Mouse (Mus musculus) spleen, adult 2 months (tissue): ENCODE results near the gene Stk24. TPM values are rescaled to one million over a fixed set of nuclear protein-coding genes. Genes with fewer than 3 reads are reported as not detected.

Experiments used
- DNase-seq, 2 experiments: peaks; one replicate each; pipeline versions ENCODE4 v3.0.0 to v3.0.0-alpha.2; 2012 to 2021; ENCODE audit warnings: low spot score in 2 of 2, low read depth in 1 of 2
- H3K27ac ChIP-seq: fragments of 200-500 bp; 2 replicates; pipeline ENCODE4 v1.5.1; 2012; ENCODE audit warnings: low read length, inconsistent platforms; ENCODE audit not compliant: insufficient read depth
- H3K27me3 ChIP-seq: fragments of 200-500 bp; 2 replicates; pipeline ENCODE4 v1.6.1; 2012; ENCODE audit warnings: mild to moderate bottlenecking, moderate library complexity, low read length, inconsistent platforms; ENCODE audit not compliant: control insufficient read depth, insufficient read depth
- H3K36me3 ChIP-seq: fragments of 200-500 bp; 2 replicates; pipeline ENCODE4 v1.6.1; 2012; ENCODE audit warnings: mild to moderate bottlenecking, low read length, inconsistent platforms; ENCODE audit not compliant: control insufficient read depth, insufficient read depth
- H3K4me1 ChIP-seq: fragments of 200-500 bp; 2 replicates; pipeline ENCODE4 v1.6.1; 2011; ENCODE audit warnings: inconsistent platforms; ENCODE audit not compliant: control insufficient read depth, insufficient read depth, insufficient read length
- H3K4me3 ChIP-seq: fragments of 200-500 bp; 2 replicates; pipeline ENCODE4 v1.5.1; 2011; ENCODE audit warnings: mild to moderate bottlenecking, inconsistent platforms; ENCODE audit not compliant: insufficient read depth, insufficient read length; ENCODE audit errors: extremely low read depth
- CTCF ChIP-seq: fragments of 200-500 bp; IDR thresholded peaks from 2 replicates; pipeline ENCODE4 v1.5.1; 2011; ENCODE audit warnings: mild to moderate bottlenecking, inconsistent platforms; ENCODE audit not compliant: insufficient read depth, insufficient read length, insufficient replicate concordance; ENCODE audit errors: extremely low read depth
- POLR2A ChIP-seq: fragments of 200-500 bp; IDR thresholded peaks from 2 replicates; pipeline ENCODE4 v1.6.1; 2011; ENCODE audit warnings: low read depth, low read length, inconsistent platforms
- WGBS: fragments of 180-500 bp; shearing (Covaris S2); methylation state at CpG from one replicate; pipeline ENCODE4 v1.1.7; 2018; 5-methylcytosine and 5-hydroxymethylcytosine counted together
- polyA plus RNA-seq: library from polyadenylated mRNA; depleted of rRNA; stranded (reverse); fragments of >200 nt; gene quantifications from 2 replicates; pipeline ENCODE4 v1.2.3, GENCODE M21; 2012; rRNA removed

Gene Stk24
- polyA plus RNA-seq, 1 experiment = 32.6 TPM

GRCm38 (mm10) chr14:121236736-121237135, 143.1 kb downstream of the Stk24 start:
- TF ChIP-seq POLR2A = no peak
- no peak for TF ChIP-seq CTCF

More at GRCm38 (mm10) chr14:121236736-121237135, 143.1 kb downstream of the Stk24 start:
- 92% methylated on average over 4 of the region's 4 CpGs for WGBS
- no peaks in the 10 kb centered on the region for H3K36me3 ChIP-seq
- no peak for DNase-seq
- H3K27ac ChIP-seq = no peak overlapping the region
- no peaks in the 10 kb centered on the region for H3K27me3 ChIP-seq
- H3K4me1 ChIP-seq = no peaks in the 10 kb centered on the region
- H3K4me3 ChIP-seq = no peak overlapping the region

Other genes with a start within 250 kb of the Stk24 start
- 0.04 TPM in 1 of 2 replicates, not detected in the other for gene Slc15a1, start 125.2 kb upstream of the Stk24 start, polyA plus RNA-seq